Mouse (Mus musculus): ENCODE results near the gene Rogdi. TPM values are rescaled to one million over a fixed set of nuclear protein-coding genes. Genes with fewer than 3 reads are reported as not detected.

Gene Rogdi
- polyA plus RNA-seq, 2 experiments: 50.1 to 64.5 TPM

GRCm38 (mm10) chr16:4964731-4965391 lies 48.5 kb downstream of the Rogdi start:
- H3K36me3 ChIP-seq (ENCODE audit: control insufficient read depth, insufficient read depth, low read length): no peaks in the 10 kb centered on the region; the same call in 1 of the 2 replicates
- ATAC-seq (ENCODE audit: low FRiP score, low read depth): 0 out of 2 replicates have a peak, but pooled peaks have one; percentile 0
- peaks cover 9% of the 10 kb centered on the region for H3K4me1 ChIP-seq (ENCODE audit: control insufficient read depth, insufficient read depth, low read length)
- H3K27ac ChIP-seq (replicated peaks; ENCODE audit: low read depth, low read length): peak overlapping the region; percentile 41
- H3K9me3 ChIP-seq (ENCODE audit: control insufficient read depth, low read length): no peaks in the 10 kb centered on the region
- peak overlapping the region; percentile 64 for H3K4me2 ChIP-seq (replicated peaks; ENCODE audit: low read depth, low read length, severe bottlenecking)
- TF ChIP-seq POLR2A (IDR thresholded peaks at IDR 0.05; ENCODE audit: borderline replicate concordance, extremely low read depth, insufficient read depth, insufficient read length): no peak
- WGBS: 26% methylated on average over 13 of the region's 13 CpGs
- peak overlapping the region; percentile 89 for H3K4me3 ChIP-seq (replicated peaks; ENCODE audit: low read length)
- H3K27me3 ChIP-seq (ENCODE audit: control insufficient read depth, insufficient read depth, low read length): no peaks in the 10 kb centered on the region
- H3K9ac ChIP-seq (ENCODE audit: low read depth, low read length, severe bottlenecking): peak overlapping the region; percentile 76
- DNase-seq (ENCODE audit: low spot score): peak; percentile 9

DNA sequence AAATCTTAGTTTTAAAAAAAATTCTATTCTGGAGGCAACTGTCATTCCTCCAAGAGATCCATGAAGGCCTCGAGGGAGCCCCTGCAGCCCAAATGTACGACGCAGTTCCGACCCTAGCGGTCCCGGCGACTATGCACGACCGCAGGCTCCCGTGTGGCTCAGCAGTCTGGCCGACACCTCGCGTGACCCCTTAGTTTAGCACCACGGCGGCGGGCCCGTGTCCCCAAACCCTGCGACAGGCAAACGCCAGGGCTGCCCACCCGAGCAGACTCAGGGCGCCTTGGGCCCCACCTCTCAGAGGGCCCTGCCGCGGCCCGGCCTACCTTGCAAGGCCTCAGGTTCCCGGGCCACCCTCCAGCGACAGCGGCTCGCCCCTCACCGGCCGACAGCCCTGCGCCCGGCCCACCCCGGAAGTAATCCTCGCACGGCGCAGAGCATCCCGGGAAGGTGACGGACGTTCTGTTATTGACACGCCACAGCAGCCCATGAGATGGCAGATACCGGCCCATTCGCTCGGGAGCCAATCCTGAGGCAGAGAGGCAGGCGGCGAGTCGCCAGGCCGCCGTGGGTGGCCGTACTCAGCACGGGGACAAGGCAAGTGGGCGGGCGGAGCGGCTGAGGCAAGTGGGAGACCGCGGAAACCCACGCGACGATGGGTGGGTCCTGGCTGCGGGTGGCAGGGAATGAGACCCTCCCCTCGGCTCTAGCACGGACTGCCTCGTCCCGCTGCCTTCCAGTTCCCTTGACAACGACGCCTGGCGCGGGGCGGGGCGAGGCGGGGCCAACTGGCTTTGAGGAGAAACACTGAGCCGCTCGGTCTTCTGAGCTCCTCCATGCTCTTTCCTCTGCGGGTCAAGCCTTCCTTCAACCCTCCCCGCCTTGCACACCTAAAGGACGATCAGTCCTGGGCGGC lies 49.3 kb downstream of the Rogdi start, which contains the start of gene Anks3:
Gene Anks3 (minus strand): TSS at position 409 of the 913 bp plus-strand sequence.
- under 1% methylated on average over 69 of the region's 76 CpGs for WGBS
- H3K4me2 ChIP-seq (replicated peaks; ENCODE audit: low read depth, low read length, severe bottlenecking): peak within 1 kb of the TSS; percentile 64
- peak; percentile 97 for ATAC-seq (ENCODE audit: low FRiP score, low read depth)
- peaks cover 9% of the 10 kb centered on the region for H3K4me1 ChIP-seq (ENCODE audit: control insufficient read depth, insufficient read depth, low read length)
- H3K27ac ChIP-seq (replicated peaks; ENCODE audit: low read depth, low read length): peak within 1 kb of the TSS; percentile 41
- H3K27me3 ChIP-seq (ENCODE audit: control insufficient read depth, insufficient read depth, low read length): no peaks in the 10 kb centered on the region
- H3K9me3 ChIP-seq (ENCODE audit: control insufficient read depth, low read length): no peaks in the 10 kb centered on the region
- peak; percentile 70; the same call in 1 of the 2 replicates for TF ChIP-seq POLR2A (IDR thresholded peaks at IDR 0.05; ENCODE audit: borderline replicate concordance, extremely low read depth, insufficient read depth, insufficient read length)
- peak within 1 kb of the TSS; percentile 76 for H3K9ac ChIP-seq (ENCODE audit: low read depth, low read length, severe bottlenecking)
- no peaks in the 10 kb centered on the region; the same call in 1 of the 2 replicates for H3K36me3 ChIP-seq (ENCODE audit: control insufficient read depth, insufficient read depth, low read length)
- H3K4me3 ChIP-seq (replicated peaks; ENCODE audit: low read length): peak within 1 kb of the TSS; percentile 89
- peak; percentile 94 for DNase-seq (ENCODE audit: low spot score)

- Histone ChIP-seq H3K9me3 (ENCODE audit: control insufficient read depth, low read length) (no peaks in the 10 kb centered on the region), H3K4me3 (replicated peaks; ENCODE audit: low read length) (peak overlapping the region; percentile 89), H3K27me3 (ENCODE audit: control insufficient read depth, insufficient read depth, low read length) (no peaks in the 10 kb centered on the region), H3K36me3 (ENCODE audit: control insufficient read depth, insufficient read depth, low read length) (no peaks in the 10 kb centered on the region; the same call in 1 of the 2 replicates), H3K4me1 (ENCODE audit: control insufficient read depth, insufficient read depth, low read length) (peaks cover 9% of the 10 kb centered on the region), H3K9ac (ENCODE audit: low read depth, low read length, severe bottlenecking) (peak overlapping the region; percentile 76), H3K27ac (replicated peaks; ENCODE audit: low read depth, low read length) (no peak overlapping the region), H3K4me2 (replicated peaks; ENCODE audit: low read depth, low read length, severe bottlenecking) (peak overlapping the region; percentile 64)
- WGBS: 44% methylated on average over 9 of the region's 9 CpGs
- no peak for TF ChIP-seq POLR2A (IDR thresholded peaks at IDR 0.05; ENCODE audit: borderline replicate concordance, extremely low read depth, insufficient read depth, insufficient read length)
- ATAC-seq (ENCODE audit: low FRiP score, low read depth) (no peak), DNase-seq (ENCODE audit: low spot score) (no peak)
Measured at GRCm38 (mm10) chr16:4963346-4963745, 50.0 kb downstream of the Rogdi start.

GRCm38 (mm10) chr16:4960260-4960659 lies 53.1 kb downstream of the Rogdi start:
- Histone ChIP-seq H3K27ac (replicated peaks; ENCODE audit: low read depth, low read length) (no peak overlapping the region), H3K9ac (ENCODE audit: low read depth, low read length, severe bottlenecking) (no peak overlapping the region), H3K4me1 (ENCODE audit: control insufficient read depth, insufficient read depth, low read length) (peaks cover 9% of the 10 kb centered on the region), H3K36me3 (ENCODE audit: control insufficient read depth, insufficient read depth, low read length) (peaks cover 25% of the 10 kb centered on the region), H3K4me2 (replicated peaks; ENCODE audit: low read depth, low read length, severe bottlenecking) (no peak overlapping the region), H3K9me3 (ENCODE audit: control insufficient read depth, low read length) (no peaks in the 10 kb centered on the region), H3K27me3 (ENCODE audit: control insufficient read depth, insufficient read depth, low read length) (no peaks in the 10 kb centered on the region), H3K4me3 (replicated peaks; ENCODE audit: low read length) (no peak overlapping the region)
- DNase-seq (ENCODE audit: low spot score): no peak
- no peak for ATAC-seq (ENCODE audit: low FRiP score, low read depth)
- TF ChIP-seq POLR2A (IDR thresholded peaks at IDR 0.05; ENCODE audit: borderline replicate concordance, extremely low read depth, insufficient read depth, insufficient read length): no peak
- WGBS: 89% methylated on average over 8 of the region's 8 CpGs

Other genes with a start within 250 kb of the Rogdi start
- 84.8 and 110 TPM in 2 replicates for gene Cdip1, start 223.3 kb downstream of the Rogdi start, polyA plus RNA-seq (2012; rRNA removed)
- 80.8 and 81.2 TPM in 2 replicates for gene Cdip1, start 223.3 kb downstream of the Rogdi start, polyA plus RNA-seq (2014; fragmentation: Nextera tagmentation; extraction: Ambion mirVana)
- not detected in 2 replicates for gene 4930562C15Rik, start 178.1 kb downstream of the Rogdi start, polyA plus RNA-seq (2012; rRNA removed)
- gene 4930562C15Rik, start 178.1 kb downstream of the Rogdi start, polyA plus RNA-seq (2014; fragmentation: Nextera tagmentation; extraction: Ambion mirVana): 0.37 and 0.70 TPM in 2 replicates
- 32.5 and 42.3 TPM in 2 replicates for gene Ubald1, start 133.2 kb downstream of the Rogdi start, polyA plus RNA-seq (2012; rRNA removed)
- 42.0 and 44.3 TPM in 2 replicates for gene Ubald1, start 133.2 kb downstream of the Rogdi start, polyA plus RNA-seq (2014; fragmentation: Nextera tagmentation; extraction: Ambion mirVana)
- gene Mgrn1, start 127.3 kb downstream of the Rogdi start, polyA plus RNA-seq (2012; rRNA removed): 101 and 132 TPM in 2 replicates
- 87.7 and 92.7 TPM in 2 replicates for gene Mgrn1, start 127.3 kb downstream of the Rogdi start, polyA plus RNA-seq (2014; fragmentation: Nextera tagmentation; extraction: Ambion mirVana)
- gene Nudt16l1, start 74.8 kb downstream of the Rogdi start, polyA plus RNA-seq (2012; rRNA removed): 127 and 140 TPM in 2 replicates
- 172 and 178 TPM in 2 replicates for gene Nudt16l1, start 74.8 kb downstream of the Rogdi start, polyA plus RNA-seq (2014; fragmentation: Nextera tagmentation; extraction: Ambion mirVana)
- gene Anks3, start 49.3 kb downstream of the Rogdi start, polyA plus RNA-seq (2012; rRNA removed): 106 and 108 TPM in 2 replicates
- 59.3 and 67.9 TPM in 2 replicates for gene Anks3, start 49.3 kb downstream of the Rogdi start, polyA plus RNA-seq (2014; fragmentation: Nextera tagmentation; extraction: Ambion mirVana)
- gene Sept12, start 15.7 kb downstream of the Rogdi start, polyA plus RNA-seq (2012; rRNA removed): 0.04 and 0.05 TPM in 2 replicates
- gene Sept12, start 15.7 kb downstream of the Rogdi start, polyA plus RNA-seq (2014; fragmentation: Nextera tagmentation; extraction: Ambion mirVana): not detected in 2 replicates
- gene Smim22, start 6.3 kb downstream of the Rogdi start, polyA plus RNA-seq (2012; rRNA removed): 2.9 and 3.5 TPM in 2 replicates
- 4.2 and 4.5 TPM in 2 replicates for gene Smim22, start 6.3 kb downstream of the Rogdi start, polyA plus RNA-seq (2014; fragmentation: Nextera tagmentation; extraction: Ambion mirVana)
- 121 and 127 TPM in 2 replicates for gene Glyr1, start 36.3 kb upstream of the Rogdi start, polyA plus RNA-seq (2012; rRNA removed)
- gene Glyr1, start 36.3 kb upstream of the Rogdi start, polyA plus RNA-seq (2014; fragmentation: Nextera tagmentation; extraction: Ambion mirVana): 87.9 and 102 TPM in 2 replicates
- gene Ubn1, start 36.5 kb upstream of the Rogdi start, polyA plus RNA-seq (2012; rRNA removed): 37.9 and 46.9 TPM in 2 replicates
- 25.7 and 29.0 TPM in 2 replicates for gene Ubn1, start 36.5 kb upstream of the Rogdi start, polyA plus RNA-seq (2014; fragmentation: Nextera tagmentation; extraction: Ambion mirVana)
- 8.9 and 15.6 TPM in 2 replicates for gene Ppl, start 118.9 kb upstream of the Rogdi start, polyA plus RNA-seq (2012; rRNA removed)
- gene Ppl, start 118.9 kb upstream of the Rogdi start, polyA plus RNA-seq (2014; fragmentation: Nextera tagmentation; extraction: Ambion mirVana): 23.5 and 33.7 TPM in 2 replicates
- 0.45 and 0.61 TPM in 2 replicates for gene Sec14l5, start 133.6 kb upstream of the Rogdi start, polyA plus RNA-seq (2012; rRNA removed)
- gene Sec14l5, start 133.6 kb upstream of the Rogdi start, polyA plus RNA-seq (2014; fragmentation: Nextera tagmentation; extraction: Ambion mirVana): 0.10 and 0.12 TPM in 2 replicates
- gene Nagpa, start 190.5 kb upstream of the Rogdi start, polyA plus RNA-seq (2012; rRNA removed): 16.3 and 23.2 TPM in 2 replicates
- 17.0 and 17.2 TPM in 2 replicates for gene Nagpa, start 190.5 kb upstream of the Rogdi start, polyA plus RNA-seq (2014; fragmentation: Nextera tagmentation; extraction: Ambion mirVana)
- 2.9 and 3.0 TPM in 2 replicates for gene AU021092, start 208.7 kb upstream of the Rogdi start, polyA plus RNA-seq (2012; rRNA removed)
- gene AU021092, start 208.7 kb upstream of the Rogdi start, polyA plus RNA-seq (2014; fragmentation: Nextera tagmentation; extraction: Ambion mirVana): 2.5 and 2.9 TPM in 2 replicates
- 59.0 and 66.7 TPM in 2 replicates for gene Alg1, start 220.1 kb upstream of the Rogdi start, polyA plus RNA-seq (2012; rRNA removed)
- gene Alg1, start 220.1 kb upstream of the Rogdi start, polyA plus RNA-seq (2014; fragmentation: Nextera tagmentation; extraction: Ambion mirVana): 34.8 and 36.0 TPM in 2 replicates
- gene Eef2kmt, start 242.4 kb upstream of the Rogdi start, polyA plus RNA-seq (2012; rRNA removed): 36.1 and 42.7 TPM in 2 replicates
- 26.7 and 28.3 TPM in 2 replicates for gene Eef2kmt, start 242.4 kb upstream of the Rogdi start, polyA plus RNA-seq (2014; fragmentation: Nextera tagmentation; extraction: Ambion mirVana)